Mouse (Mus musculus) C2C12 (cell line): ENCODE data around the gene Efna5. TPM values are rescaled to one million over a fixed set of nuclear protein-coding genes. Genes with fewer than 3 reads are reported as not detected.
A peak's percentile ranks its signal among the peaks of the same experiment; 100 is the strongest.

ENCODE experiments used
- H3K27me3 ChIP-seq: one replicate; pipeline ENCODE4 v1.6.1; 2011; ENCODE audit not compliant: control insufficient read depth, insufficient read depth, insufficient read length
- H3K36me3 ChIP-seq: one replicate; pipeline ENCODE4 v1.6.1; 2011; ENCODE audit not compliant: control insufficient read depth, insufficient read depth
- H3K4me3 ChIP-seq: one replicate; pipeline ENCODE4 v1.5.1; 2011; ENCODE audit warnings: mild to moderate bottlenecking, control low read depth; ENCODE audit not compliant: poor library complexity, insufficient read depth, severe bottlenecking
- H3K79me2 ChIP-seq: one replicate; pipeline ENCODE4 v1.6.1; 2011; ENCODE audit not compliant: control insufficient read depth, insufficient read depth
- H3K79me3 ChIP-seq: one replicate; pipeline ENCODE4 v1.6.1; 2011; ENCODE audit warnings: low read depth, control low read depth
- H3ac ChIP-seq: one replicate; pipeline ENCODE3; 2011; ENCODE audit warnings: low read depth; ENCODE audit not compliant: control insufficient read depth, insufficient read length
- CEBPB ChIP-seq: IDR thresholded peaks from one replicate; pipeline ENCODE4 v1.6.1; 2011; ENCODE audit warnings: low read depth, mild to moderate bottlenecking, control low read depth, moderate library complexity
- CTCF ChIP-seq: IDR thresholded peaks from one replicate; pipeline ENCODE4 v1.5.1; 2011; ENCODE audit not compliant: control insufficient read depth, insufficient read depth, insufficient read length
- FOSL1 ChIP-seq: IDR thresholded peaks from one replicate; pipeline ENCODE4 v1.8.0; 2011; ENCODE audit warnings: mild to moderate bottlenecking, low read length; ENCODE audit not compliant: poor library complexity, insufficient read depth, severe bottlenecking
- MAX ChIP-seq: IDR thresholded peaks from one replicate; pipeline ENCODE4 v1.6.1; 2011; ENCODE audit warnings: mild to moderate bottlenecking, control low read depth
- MYOD1 ChIP-seq: IDR thresholded peaks from one replicate; pipeline ENCODE4 v1.6.1; 2011; ENCODE audit warnings: low read depth; ENCODE audit not compliant: control insufficient read depth, insufficient read length
- MYOG ChIP-seq: IDR thresholded peaks from one replicate; pipeline ENCODE4 v1.6.1; 2011; ENCODE audit not compliant: control insufficient read depth, insufficient read length; ENCODE audit errors: extremely low read depth
- USF1 ChIP-seq: IDR thresholded peaks from one replicate; pipeline ENCODE4 v1.6.1; 2011; ENCODE audit warnings: low read depth, mild to moderate bottlenecking, control low read depth, moderate library complexity
- polyA plus RNA-seq: library from polyadenylated mRNA; unstranded; fragments of >200 nt; fragmentation: generic; extraction: Trizol; gene quantifications from one replicate; pipeline ENCODE4 v1.2.1, GENCODE M21; 2012; ENCODE audit warnings: missing spikeins

Gene Efna5
- polyA plus RNA-seq, 1 experiment = 8.1 TPM

DNA sequence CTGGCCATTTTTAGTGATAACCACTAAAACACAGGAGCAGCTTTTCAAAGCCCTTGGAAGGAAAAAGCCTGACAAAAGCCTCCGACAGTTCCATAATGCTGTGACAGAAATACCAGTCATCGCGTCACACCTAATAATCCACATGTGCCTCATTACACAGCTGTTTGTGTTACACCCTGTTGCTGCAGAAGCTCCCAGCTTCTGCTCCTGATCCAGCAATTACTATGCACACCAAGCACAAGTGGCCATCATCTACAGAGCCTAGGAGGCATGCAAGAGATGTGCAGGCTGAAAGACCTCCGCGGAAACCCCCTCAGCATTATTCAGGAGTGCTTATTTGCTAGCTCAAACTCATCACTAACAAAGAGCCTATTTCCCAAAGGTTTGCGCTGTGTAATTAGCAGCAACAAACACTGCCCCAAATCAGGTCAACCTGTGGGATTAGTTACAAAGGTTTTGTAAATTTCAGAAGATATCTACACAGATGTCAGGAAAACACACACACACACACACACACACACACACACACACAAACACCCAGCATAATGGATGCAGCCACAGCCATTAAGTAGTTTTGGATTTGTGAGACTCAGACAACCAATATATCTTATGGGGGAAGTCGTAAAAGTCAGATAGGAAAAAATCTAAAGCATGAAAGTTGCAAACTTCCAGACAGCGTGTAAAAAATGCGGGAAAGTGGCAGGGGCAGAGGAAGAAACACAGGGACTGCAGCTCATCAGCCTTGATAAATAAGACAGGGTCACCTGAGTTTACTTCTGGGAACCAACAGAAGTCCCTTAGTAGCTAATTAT is 180.1 kb downstream of the Efna5 start:
- Histone ChIP-seq H3K27me3 (no peaks in the 10 kb centered on the region), H3K79me2 (peaks cover 10% of the 10 kb centered on the region), H3K36me3 (no peaks in the 10 kb centered on the region), H3K4me3 (no peak overlapping the region), H3K79me3 (peaks cover 5% of the 10 kb centered on the region), H3ac (no peak overlapping the region)
- TF ChIP-seq MYOD1 (no peak), CTCF (no peak), USF1 (no peak), FOSL1 (no peak), CEBPB (no peak), MYOG (no peak), MAX (no peak)

DNA sequence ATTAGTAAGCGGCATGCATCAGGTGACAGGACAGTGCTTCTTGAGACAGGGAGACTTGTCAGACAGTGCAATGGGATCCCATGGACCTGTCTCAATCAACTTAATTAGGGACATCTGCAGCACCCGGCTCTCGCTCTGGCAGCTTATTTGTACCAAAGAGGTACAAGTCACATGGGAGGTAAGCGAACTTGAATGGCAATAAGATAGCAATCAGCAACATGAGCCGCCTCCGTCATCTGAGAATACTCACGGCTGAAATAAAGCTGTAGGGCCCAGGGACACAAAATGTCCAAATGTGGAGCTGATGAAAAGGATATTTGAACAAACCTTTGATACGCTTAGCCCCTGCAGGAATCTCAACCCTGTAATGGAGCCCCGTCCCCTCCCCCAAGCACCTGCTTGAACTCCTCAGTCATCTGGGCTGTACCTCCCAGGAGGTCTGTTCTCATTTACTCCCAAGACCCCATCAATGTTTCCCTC is 186.1 kb downstream of the Efna5 start:
- TF ChIP-seq MAX (no peak), MYOD1 (no peak), FOSL1 (no peak), CTCF (no peak), CEBPB (no peak)
- Histone ChIP-seq H3K27me3 (no peaks in the 10 kb centered on the region), H3ac (no peak overlapping the region), H3K79me3 (no peaks in the 10 kb centered on the region), H3K4me3 (no peak overlapping the region), H3K79me2 (peaks cover 7% of the 10 kb centered on the region), H3K36me3 (no peaks in the 10 kb centered on the region)

DNA sequence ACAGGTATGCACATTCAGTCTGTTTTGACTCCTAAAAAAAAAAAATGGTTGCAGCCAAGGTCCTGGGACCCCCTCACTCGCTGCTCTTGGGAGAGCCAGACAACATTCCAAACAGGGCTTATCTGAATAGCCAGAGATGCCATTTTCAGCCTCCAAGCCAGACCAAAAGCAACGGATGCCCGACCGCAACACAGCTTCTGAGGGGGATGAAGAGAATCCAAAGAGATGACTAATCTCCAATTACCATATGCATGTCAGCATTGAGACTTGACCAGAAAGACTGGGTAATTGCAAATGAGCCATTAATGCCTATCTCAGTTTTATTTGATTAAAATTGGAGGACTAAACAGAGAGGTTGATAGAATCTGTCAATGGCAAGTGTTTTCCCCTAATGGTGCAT is 188.9 kb downstream of the Efna5 start:
- Histone ChIP-seq H3ac (no peak overlapping the region), H3K36me3 (no peaks in the 10 kb centered on the region), H3K79me2 (peaks cover 25% of the 10 kb centered on the region), H3K79me3 (peaks cover 4% of the 10 kb centered on the region), H3K4me3 (no peak overlapping the region), H3K27me3 (no peaks in the 10 kb centered on the region)
- TF ChIP-seq MAX (no peak), CEBPB (no peak), MYOG (no peak), MYOD1 (peak; percentile 30)

DNA sequence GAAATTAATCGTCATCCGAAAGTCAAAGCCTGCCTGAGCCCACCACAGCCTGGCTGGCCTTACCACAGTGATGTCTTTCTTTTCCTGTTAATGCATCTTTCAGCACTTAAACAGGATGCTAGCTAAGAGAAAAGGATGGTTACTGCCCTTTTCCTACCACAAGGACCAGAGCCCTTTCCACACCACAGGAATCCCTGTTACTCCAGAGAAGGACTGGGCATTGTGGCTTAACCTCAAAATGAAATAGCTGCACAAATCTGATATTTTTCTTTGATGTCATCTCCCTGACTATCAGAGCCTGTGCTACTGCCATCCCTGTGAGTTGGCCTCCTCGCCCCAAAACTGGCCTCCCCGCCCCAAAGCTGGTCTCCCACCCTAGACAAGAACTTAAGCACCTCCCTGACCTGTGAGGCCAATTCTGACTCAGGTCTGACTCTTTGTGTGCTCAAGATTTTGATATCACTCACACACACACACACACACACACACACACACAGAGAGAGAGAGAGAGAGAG is 189.9 kb downstream of the Efna5 start:
- Histone ChIP-seq H3K27me3 (no peaks in the 10 kb centered on the region), H3K79me3 (peaks cover 6% of the 10 kb centered on the region), H3K4me3 (no peak overlapping the region), H3K79me2 (peaks cover 35% of the 10 kb centered on the region), H3K36me3 (no peaks in the 10 kb centered on the region), H3ac (no peak overlapping the region)
- TF ChIP-seq MYOD1 (peak; percentile 16), CEBPB (no peak), FOSL1 (no peak), MAX (peak; percentile 34), MYOG (no peak), CTCF (no peak)

DNA sequence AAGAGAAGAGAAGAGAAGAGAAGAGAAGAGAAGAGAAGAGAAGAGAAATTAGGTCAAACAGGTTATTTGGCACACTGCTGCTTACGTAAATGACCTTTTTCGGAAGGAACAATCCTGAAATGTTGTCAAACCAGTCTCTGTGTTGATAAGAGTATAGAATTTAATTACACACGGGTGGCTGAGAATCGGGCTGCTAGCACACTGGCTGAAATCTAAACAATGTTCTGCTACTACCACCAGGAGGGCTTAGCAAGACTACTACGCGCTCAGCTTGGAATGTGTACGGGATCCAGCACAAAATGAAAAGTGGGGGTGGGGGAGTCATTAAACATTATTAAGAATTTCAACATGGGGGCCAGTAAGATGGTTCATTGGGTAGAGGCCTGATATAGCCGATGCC is 190.9 kb downstream of the Efna5 start:
- no peak overlapping the region for H3ac ChIP-seq
- peaks cover 38% of the 10 kb centered on the region for H3K79me2 ChIP-seq
- TF ChIP-seq CTCF = no peak
- no peak for TF ChIP-seq MYOD1
- no peak for TF ChIP-seq FOSL1
- TF ChIP-seq MYOG = no peak
- no peak for TF ChIP-seq USF1
- no peak for TF ChIP-seq CEBPB
- TF ChIP-seq MAX = no peak
- no peak overlapping the region for H3K4me3 ChIP-seq
- no peaks in the 10 kb centered on the region for H3K27me3 ChIP-seq
- H3K36me3 ChIP-seq = no peaks in the 10 kb centered on the region
- peaks cover 6% of the 10 kb centered on the region for H3K79me3 ChIP-seq
